In genomic region chr19:12002125-12002524, GRCm38 (mm10) we compare ENCODE assay signal across 10 mouse cellular contexts. TPM values are rescaled to one million over a fixed set of nuclear protein-coding genes. Genes with fewer than 3 reads are reported as not detected.
DNase-seq lines count a peak whose midpoint lies in the region; ATAC-seq and TF ChIP-seq lines count a peak whose summit lies in the region.
"Had no signal": no experiment of that assay in that cellular context is flagged by ENCODE, and none has a peak within 500 bp of the region (broad histone marks: within the 10 kb centered on the region; RNA-seq: fewer than 3 reads in every experiment).

No protein-coding gene starts in this region.

- no peaks in the 10 kb centered on the region for H3K79me2 ChIP-seq in liver, adult 2 months (ENCODE audit: control insufficient read depth, insufficient read depth, low read length)

- H3K36me3 ChIP-seq in liver, adult 2 months (ENCODE audit: control insufficient read depth, insufficient read depth, low read length) = no peaks in the 10 kb centered on the region
- no peaks in the 10 kb centered on the region for H3K36me3 ChIP-seq in stomach, embryonic 16.5 days (ENCODE audit: control insufficient read depth, insufficient read depth, low read length)

- H3K4me3 ChIP-seq in liver, adult 2 months (ENCODE audit: insufficient read depth, low read depth, low read length) = no peak overlapping the region
- peak overlapping the region; percentile 22 for H3K4me3 ChIP-seq in stomach, embryonic 16.5 days (replicated peaks; ENCODE audit: low read length)

- no peak for TF ChIP-seq POLR2A in liver, adult 2 months (IDR thresholded peaks at IDR 0.05; ENCODE audit: extremely low read depth, insufficient read depth, low read length)

- 4% methylated on average over 11 of the region's 11 CpGs for WGBS in liver, adult 2 months
- WGBS in stomach, embryonic 16.5 days = 3% methylated on average over 11 of the region's 11 CpGs

- TF ChIP-seq CTCF in liver, adult 2 months (IDR thresholded peaks at IDR 0.05; ENCODE audit: low read depth, low read length) = no peak

- no peaks in the 10 kb centered on the region for H3K9me3 ChIP-seq in stomach, embryonic 16.5 days (replicated peaks; ENCODE audit: control insufficient read depth, low read length)

- peak overlapping the region; percentile 37 for H3K4me2 ChIP-seq in stomach, embryonic 16.5 days (ENCODE audit: low read depth, low read length)

- peaks cover 10% of the 10 kb centered on the region for H3K4me1 ChIP-seq in liver, adult 2 months (ENCODE audit: control insufficient read depth, insufficient read depth, low read length)
- peaks cover 9% of the 10 kb centered on the region for H3K4me1 ChIP-seq in stomach, embryonic 16.5 days (ENCODE audit: control insufficient read depth, insufficient read depth, low read length)

- no peak overlapping the region for H3K9ac ChIP-seq in liver, adult 2 months (ENCODE audit: low read depth, low read length)
- no peak overlapping the region; the same call in 1 of the 2 replicates for H3K9ac ChIP-seq in stomach, embryonic 16.5 days (ENCODE audit: low read length)

- H3K27me3 ChIP-seq in liver, adult 2 months (ENCODE audit: control insufficient read depth, insufficient read depth, low read length) = no peaks in the 10 kb centered on the region
- H3K27me3 ChIP-seq in stomach, embryonic 16.5 days (ENCODE audit: control insufficient read depth, insufficient read depth, low read length) = no peaks in the 10 kb centered on the region

- DNase-seq in 416B (ENCODE audit: low read depth) (peak; percentile 91), NIH3T3 (ENCODE audit: low read depth) (peak; percentile 73)
- DNase-seq in embryo, embryonic 9.5 days (ENCODE audit: extremely low spot score) = peak; percentile 89
- DNase-seq in heart, adult 9 months (ENCODE audit: low spot score in 2 of 2) = peak; percentile 47 to 72
- peak; percentile 56 for DNase-seq in kidney, adult 18-20 months
- peak; percentile 90 for DNase-seq in liver, adult 2 months (ENCODE audit: extremely low read depth, low read depth, low spot score)
- peak; percentile 27 to 78 for DNase-seq in monocyte, adult 2 months (ENCODE audit: low read depth in 1 of 2, low spot score in 2 of 2)

- H3K27ac ChIP-seq in liver, adult 2 months (replicated peaks; ENCODE audit: insufficient read depth, low read depth, low read length) = no peak overlapping the region
- no peak overlapping the region for H3K27ac ChIP-seq in stomach, embryonic 16.5 days (ENCODE audit: low read length)

- peak; percentile 70 for ATAC-seq in stomach, embryonic 16.5 days (ENCODE audit: insufficient read depth, low FRiP score)

RNA-seq across cellular contexts. Expression of gene Osbp, which starts 36.4 kb away (rescaled TPM):
- total RNA-seq in liver, adult 2 months (2014; rRNA removed) = 22.8 and 27.9 TPM in 2 replicates
- 13.4 and 14.1 TPM in 2 replicates for polyA plus RNA-seq in liver, adult 2 months (2012; rRNA removed)
- 4.1 and 4.6 TPM in 2 replicates for polyA plus RNA-seq in stomach, embryonic 16.5 days (2015; fragmentation: Nextera tagmentation; extraction: Ambion mirVana)

RNA-seq across cellular contexts. Expression of gene Olfr1423, which starts 39.0 kb away (rescaled TPM):
- not detected in 2 replicates for total RNA-seq in liver, adult 2 months (2014; rRNA removed)
- polyA plus RNA-seq in liver, adult 2 months (2012; rRNA removed) = not detected in 2 replicates
- polyA plus RNA-seq in stomach, embryonic 16.5 days (2015; fragmentation: Nextera tagmentation; extraction: Ambion mirVana) = 0.03 TPM in 1 of 2 replicates, not detected in the other
- polyA plus RNA-seq: cortical plate, adult 2 months; testis, adult 2 months had no signal
